Mouse (Mus musculus): Measurements from ENCODE around the gene Raly. TPM values are rescaled to one million over a fixed set of nuclear protein-coding genes. Genes with fewer than 3 reads are reported as not detected.

Raly gene
- polyA plus RNA-seq, 1 experiment from 2014 or later, result 36.7 TPM

DNA sequence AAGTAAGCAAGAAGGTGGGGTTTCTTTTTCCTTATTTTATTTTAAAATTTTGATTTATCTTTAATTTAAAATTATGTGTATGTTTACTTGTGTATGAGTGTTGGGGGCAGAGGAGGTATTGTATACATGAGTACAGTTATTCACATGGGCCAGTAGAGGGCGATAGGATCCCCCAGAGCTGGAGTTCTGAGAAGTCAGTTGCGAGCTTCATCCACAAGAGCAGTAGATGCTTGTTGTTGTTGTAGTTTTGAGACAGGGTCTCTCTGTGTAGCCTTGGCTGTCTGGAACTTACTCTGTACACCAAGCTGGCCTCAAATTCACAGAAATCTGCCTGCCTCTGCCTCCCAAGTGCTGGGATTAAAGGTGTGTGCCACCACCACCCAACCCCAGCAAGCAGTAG is 125.7 kb downstream of the Raly start:
- ATAC-seq (ENCODE audit: low FRiP score, low read depth), result no peak
- no peak overlapping the region for H3K27ac ChIP-seq
- H3K9me3 ChIP-seq, result no peaks in the 10 kb centered on the region
- 0 out of 2 replicates have a peak, but pooled peaks cover 7% of the 10 kb centered on the region for H3K27me3 ChIP-seq (replicated peaks)
- no peak overlapping the region for H3K4me2 ChIP-seq (replicated peaks)
- WGBS, result 17% methylated on average over 2 of the region's 2 CpGs
- H3K36me3 ChIP-seq, result no peaks in the 10 kb centered on the region
- no peak overlapping the region for H3K9ac ChIP-seq
- H3K4me1 ChIP-seq, result no peaks in the 10 kb centered on the region
- no peak overlapping the region for H3K4me3 ChIP-seq

Other genes with a start within 250 kb of the Raly start
- 2.2 and 3.2 TPM in 2 replicates for gene 1700003F12Rik, start 244.0 kb upstream of the Raly start, polyA plus RNA-seq (2016; fragmentation: Nextera tagmentation; extraction: Ambion mirVana)
- gene Actl10, start 239.3 kb upstream of the Raly start, polyA plus RNA-seq (2016; fragmentation: Nextera tagmentation; extraction: Ambion mirVana), result 0.47 and 1.0 TPM in 2 replicates
- gene Necab3, start 232.2 kb upstream of the Raly start, polyA plus RNA-seq (2016; fragmentation: Nextera tagmentation; extraction: Ambion mirVana), result 15.6 and 18.2 TPM in 2 replicates
- gene E2f1, start 221.2 kb upstream of the Raly start, polyA plus RNA-seq (2016; fragmentation: Nextera tagmentation; extraction: Ambion mirVana), result 29.9 and 30.8 TPM in 2 replicates
- gene Pxmp4, start 187.4 kb upstream of the Raly start, polyA plus RNA-seq (2016; fragmentation: Nextera tagmentation; extraction: Ambion mirVana), result 16.5 TPM in 2 replicates
- 0.82 and 1.1 TPM in 2 replicates for gene Zfp341, start 177.8 kb upstream of the Raly start, polyA plus RNA-seq (2016; fragmentation: Nextera tagmentation; extraction: Ambion mirVana)
- 0.46 and 0.58 TPM in 2 replicates for gene 4930519P11Rik, start 177.7 kb upstream of the Raly start, polyA plus RNA-seq (2016; fragmentation: Nextera tagmentation; extraction: Ambion mirVana)
- gene Chmp4b, start 139.4 kb upstream of the Raly start, polyA plus RNA-seq (2016; fragmentation: Nextera tagmentation; extraction: Ambion mirVana), result 21.8 and 29.4 TPM in 2 replicates
- not detected in 2 replicates for gene Gm14214, start 21.1 kb upstream of the Raly start, polyA plus RNA-seq (2016; fragmentation: Nextera tagmentation; extraction: Ambion mirVana)
- 0.89 TPM in 1 of 2 replicates, not detected in the other for gene a, start 306 bp downstream of the Raly start, polyA plus RNA-seq (2016; fragmentation: Nextera tagmentation; extraction: Ambion mirVana)
- gene Eif2s2, start 101.8 kb downstream of the Raly start, polyA plus RNA-seq (2016; fragmentation: Nextera tagmentation; extraction: Ambion mirVana), result 83.6 and 88.1 TPM in 2 replicates
- gene Gm14226, start 227.2 kb downstream of the Raly start, polyA plus RNA-seq (2016; fragmentation: Nextera tagmentation; extraction: Ambion mirVana), result 0.50 and 0.52 TPM in 2 replicates